Comparison of ENCODE assay signal across 16 mouse cellular contexts in genomic region chr7:55956054-55956453, GRCm38 (mm10).
"Had no signal": no experiment of that assay in that cellular context is flagged by ENCODE, and none has a peak within 500 bp of the region (broad histone marks: within the 10 kb centered on the region; RNA-seq: fewer than 3 reads in every experiment).

No protein-coding gene starts in this region.

- DNase-seq: retina, postnatal 1 day; right cerebral cortex, adult 18-20 months; right cerebral cortex, postnatal 14 days; right cerebral cortex, postnatal 25 days; right cerebral cortex, postnatal 4 days; spleen, adult 18-20 months; thymus, adult 18-20 months; thymus, adult 2 months; thymus, postnatal 14 days; thymus, postnatal 25 days; thymus, postnatal 36 days; thymus, postnatal 4 days had no signal

- H3K4me2 ChIP-seq: neural tube, embryonic 13.5 days; neural tube, embryonic 15.5 days; stomach, embryonic 15.5 days had no signal

- H3K27me3 ChIP-seq: neural tube, embryonic 13.5 days; neural tube, embryonic 15.5 days; stomach, embryonic 15.5 days had no signal

- H3K9ac ChIP-seq: neural tube, embryonic 13.5 days; neural tube, embryonic 15.5 days; stomach, embryonic 15.5 days had no signal

- H3K9me3 ChIP-seq: neural tube, embryonic 15.5 days; stomach, embryonic 15.5 days had no signal

- H3K4me3 ChIP-seq: neural tube, embryonic 13.5 days; neural tube, embryonic 15.5 days; stomach, embryonic 15.5 days had no signal

- H3K27ac ChIP-seq: neural tube, embryonic 13.5 days; neural tube, embryonic 15.5 days; stomach, embryonic 15.5 days; stomach, postnatal 0 days had no signal
